Mouse (Mus musculus) embryo, embryonic 10.5 days (tissue): ENCODE data around the gene Ppp1r14d.

Experiments
- DNase-seq: peaks from one replicate; pipeline ENCODE4 v3.0.0-alpha.2; 2015; ENCODE audit warnings: low spot score

Ppp1r14d gene

GRCm38 (mm10) chr2:119237210-119237870 lies 7.6 kb upstream of the Ppp1r14d start, which contains the start of gene Spint1:
Gene Spint1 (plus strand): TSS chr2:119237362.
- DNase-seq, result peak; percentile 9

GRCm38 (mm10) chr2:119236682-119237209 lies 7.0 kb upstream of the Ppp1r14d start:
- DNase-seq, result peak; percentile 17

GRCm38 (mm10) chr2:119209176-119209507 lies 20.6 kb downstream of the Ppp1r14d start:
- DNase-seq, result no peak

- DNase-seq, result peak; percentile 99
Observed at GRCm38 (mm10) chr2:119208344-119209175, 21.1 kb downstream of the Ppp1r14d start, which contains the start of the genes Zfyve19 and Dnajc17. Gene Zfyve19 (plus strand): TSS chr2:119208617. Gene Dnajc17 (minus strand): TSS chr2:119208795.

GRCm38 (mm10) chr2:119207961-119208343 lies 21.8 kb downstream of the Ppp1r14d start:
- no peak for DNase-seq

GRCm38 (mm10) chr2:119203871-119204460 lies 25.7 kb downstream of the Ppp1r14d start:
- no peak for DNase-seq

- no peak for DNase-seq
Observed at GRCm38 (mm10) chr2:119202914-119203453, 26.7 kb downstream of the Ppp1r14d start.

- no peak for DNase-seq
Observed at GRCm38 (mm10) chr2:119198934-119199333, 30.8 kb downstream of the Ppp1r14d start.

- no peak for DNase-seq
Observed at GRCm38 (mm10) chr2:119198049-119198448, 31.7 kb downstream of the Ppp1r14d start.

- DNase-seq, result no peak
Observed at GRCm38 (mm10) chr2:119197493-119197892, 32.2 kb downstream of the Ppp1r14d start.

GRCm38 (mm10) chr2:119196316-119197108 lies 33.2 kb downstream of the Ppp1r14d start:
- peak; percentile 34 for DNase-seq

GRCm38 (mm10) chr2:119194140-119194539 lies 35.6 kb downstream of the Ppp1r14d start:
- DNase-seq, result no peak

GRCm38 (mm10) chr2:119190969-119191368 lies 38.7 kb downstream of the Ppp1r14d start:
- no peak for DNase-seq

GRCm38 (mm10) chr2:119189029-119189710 lies 40.5 kb downstream of the Ppp1r14d start:
- DNase-seq, result peak; percentile 85

GRCm38 (mm10) chr2:119182914-119183313 lies 46.8 kb downstream of the Ppp1r14d start:
- no peak for DNase-seq

GRCm38 (mm10) chr2:119177384-119177939 lies 52.2 kb downstream of the Ppp1r14d start:
- no peak for DNase-seq

GRCm38 (mm10) chr2:119176761-119177160 lies 52.9 kb downstream of the Ppp1r14d start:
- DNase-seq, result no peak

GRCm38 (mm10) chr2:119175614-119176013 lies 54.1 kb downstream of the Ppp1r14d start:
- DNase-seq, result no peak

- DNase-seq, result no peak
Observed at GRCm38 (mm10) chr2:119174866-119175265, 54.8 kb downstream of the Ppp1r14d start.

- no peak for DNase-seq
Observed at GRCm38 (mm10) chr2:119173991-119174651, 55.6 kb downstream of the Ppp1r14d start, which contains the start of gene Gm14137. Gene Gm14137 (plus strand): TSS chr2:119174509.
